Mouse (Mus musculus): ENCODE measurements around the gene Snapc4.

Snapc4 gene

DNA sequence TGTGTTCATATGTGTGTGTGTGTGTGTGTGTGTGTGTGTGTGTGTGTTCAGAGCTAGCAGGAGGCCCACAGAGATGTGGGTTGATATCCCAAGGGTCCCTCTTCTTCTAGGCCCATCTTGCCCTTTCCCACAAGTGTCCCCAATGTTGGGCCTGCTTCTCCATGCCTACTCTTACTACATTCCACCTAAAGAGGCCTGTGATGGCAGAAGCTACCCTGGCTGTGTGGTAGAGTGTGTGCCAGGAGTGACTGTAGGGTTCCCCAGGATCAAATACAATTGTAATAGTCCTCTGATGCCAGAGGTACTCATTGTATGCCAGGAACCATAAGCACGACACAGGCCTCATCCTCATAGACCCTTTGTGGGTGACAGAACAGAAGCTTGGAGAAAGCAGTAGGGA lies 67.1 kb downstream of the Snapc4 start:
- DNase-seq (ENCODE audit: low spot score) = no peak

DNA sequence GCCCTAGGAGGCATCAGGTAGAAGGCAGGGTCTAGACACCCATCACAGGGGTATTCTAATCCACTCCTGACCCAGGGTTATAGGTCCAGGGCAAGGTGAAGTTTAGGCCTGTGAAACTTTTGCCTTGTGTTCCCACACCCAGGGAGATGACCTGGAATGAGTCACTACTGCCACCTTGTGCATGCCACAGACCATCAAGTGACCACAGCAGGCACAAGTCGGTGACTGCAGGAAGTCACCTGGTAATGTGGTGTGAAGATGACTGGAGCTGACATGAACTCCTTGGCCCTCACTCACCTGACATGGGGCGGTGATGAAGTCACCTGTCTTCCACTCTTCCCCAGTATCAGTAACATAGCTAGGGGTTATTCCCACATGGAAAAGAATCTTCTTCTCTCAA lies 67.6 kb downstream of the Snapc4 start:
- DNase-seq (ENCODE audit: low spot score) = no peak
